Mouse (Mus musculus) kidney, embryonic 14.5 days (tissue): ENCODE results near the gene Homer3. TPM values are rescaled to one million over a fixed set of nuclear protein-coding genes. Genes with fewer than 3 reads are reported as not detected.
A peak's percentile ranks its signal among the peaks of the same experiment; 100 is the strongest.

Source experiments
- ATAC-seq: fragments of 200-750 bp; cut with Nextera tagmentation; 2 replicates; pipeline ENCODE4 v1.8.0; 2017; ENCODE audit warnings: moderate number of reproducible peaks, mild to moderate bottlenecking, moderate TSS enrichment, moderate library complexity; ENCODE audit not compliant: low FRiP score, low TSS enrichment
- H3K27ac ChIP-seq: fragments of 300-500 bp; sonication (generic); 2 replicates; pipeline ENCODE4 v1.5.1; 2014; ENCODE audit warnings: low read depth, mild to moderate bottlenecking, low read length, moderate library complexity, mixed read lengths
- H3K27me3 ChIP-seq: fragments of 300-500 bp; sonication (generic); 2 replicates; pipeline ENCODE4 v1.6.1; 2014; ENCODE audit warnings: mild to moderate bottlenecking, low read length; ENCODE audit not compliant: control insufficient read depth, insufficient read depth
- H3K36me3 ChIP-seq: fragments of 300-500 bp; sonication (generic); 2 replicates; pipeline ENCODE4 v1.6.1; 2014; ENCODE audit warnings: low read length, mixed read lengths; ENCODE audit not compliant: control insufficient read depth, insufficient read depth
- H3K4me1 ChIP-seq: fragments of 300-500 bp; sonication (generic); 2 replicates; pipeline ENCODE4 v1.6.1; 2014; ENCODE audit warnings: low read length, mixed read lengths; ENCODE audit not compliant: control insufficient read depth, insufficient read depth
- H3K4me2 ChIP-seq: fragments of 300-500 bp; sonication (generic); replicated peaks from 2 replicates; pipeline ENCODE4 v1.6.1; 2014; ENCODE audit warnings: low read depth, mild to moderate bottlenecking, low read length
- H3K4me3 ChIP-seq: fragments of 300-500 bp; sonication (generic); 2 replicates; pipeline ENCODE4 v1.5.1; 2014; ENCODE audit warnings: mild to moderate bottlenecking, low read length
- H3K9ac ChIP-seq: fragments of 300-500 bp; sonication (generic); 2 replicates; pipeline ENCODE4 v1.6.1; 2014; ENCODE audit warnings: low read depth, mild to moderate bottlenecking, low read length, moderate library complexity
- H3K9me3 ChIP-seq: fragments of 300-500 bp; sonication (generic); 2 replicates; pipeline ENCODE4 v1.6.1; 2016; ENCODE audit warnings: low read length; ENCODE audit not compliant: control insufficient read depth
- WGBS: fragments of 180-500 bp; shearing (Covaris S2); extraction: QIAGEN DNeasy Blood & Tissue Kit; methylation state at CpG from one replicate; pipeline ENCODE4 v1.1.7; 2014; 5-methylcytosine and 5-hydroxymethylcytosine counted together
- polyA plus RNA-seq: library from polyadenylated mRNA; unstranded; fragments of >200 nt; fragmentation: Nextera tagmentation; extraction: Ambion mirVana; gene quantifications from 2 replicates; pipeline ENCODE4 v1.2.1, GENCODE M21; 2014

Homer3 gene
- polyA plus RNA-seq: 54.5 and 70.2 TPM in 2 replicates

GRCm38 (mm10) chr8:70282603-70283135 lies at the start of gene Homer3:
TSS of gene Homer3 (plus strand) at chr8:70282827.
- no peaks in the 10 kb centered on the region for H3K9me3 ChIP-seq
- peaks cover 30% of the 10 kb centered on the region for H3K36me3 ChIP-seq
- 1% methylated on average over 36 of the region's 36 CpGs for WGBS
- peaks cover 21% of the 10 kb centered on the region for H3K4me1 ChIP-seq
- peak within 1 kb of the TSS; percentile 81 for H3K27ac ChIP-seq
- H3K4me3 ChIP-seq: peak within 1 kb of the TSS; percentile 96
- peak within 1 kb of the TSS; percentile 99 for H3K9ac ChIP-seq
- ATAC-seq: peak; percentile 92
- H3K4me2 ChIP-seq: peak within 1 kb of the TSS; percentile 79
- no peaks in the 10 kb centered on the region for H3K27me3 ChIP-seq

- ATAC-seq: peak; percentile 17; the same call in 1 of the 2 replicates
- H3K4me1 ChIP-seq: peaks cover 17% of the 10 kb centered on the region; the same call in 1 of the 2 replicates
- H3K4me2 ChIP-seq: peak overlapping the region; percentile 93
- H3K9ac ChIP-seq: peak overlapping the region; percentile 85
- no peak overlapping the region for H3K27ac ChIP-seq
- H3K27me3 ChIP-seq: no peaks in the 10 kb centered on the region
- 8% methylated on average over 13 of the region's 13 CpGs for WGBS
- H3K4me3 ChIP-seq: peak overlapping the region; percentile 62
- H3K36me3 ChIP-seq: peaks cover 44% of the 10 kb centered on the region
- no peaks in the 10 kb centered on the region for H3K9me3 ChIP-seq
Observed at GRCm38 (mm10) chr8:70233606-70234005, 49.0 kb upstream of the Homer3 start.

GRCm38 (mm10) chr8:70234080-70234780 lies 48.4 kb upstream of the Homer3 start, which contains the start of the genes Sugp2 and Armc6:
TSS of gene Sugp2 (plus strand) at chr8:70234226.
TSS of gene Armc6 (minus strand) at chr8:70234466.
- no peaks in the 10 kb centered on the region for H3K9me3 ChIP-seq
- H3K36me3 ChIP-seq: peaks cover 43% of the 10 kb centered on the region
- peak; percentile 97 for ATAC-seq
- peaks cover 17% of the 10 kb centered on the region; the same call in 1 of the 2 replicates for H3K4me1 ChIP-seq
- H3K27ac ChIP-seq: peak within 1 kb of the TSS; percentile 92
- H3K9ac ChIP-seq: peak within 1 kb of the TSS; percentile 85
- peak within 1 kb of the TSS; percentile 62 for H3K4me3 ChIP-seq
- no peaks in the 10 kb centered on the region for H3K27me3 ChIP-seq
- H3K4me2 ChIP-seq: peak within 1 kb of the TSS; percentile 93
- WGBS: under 1% methylated on average over 65 of the region's 67 CpGs

- peak overlapping the region; percentile 62 for H3K4me3 ChIP-seq
- H3K9me3 ChIP-seq: no peaks in the 10 kb centered on the region
- H3K27me3 ChIP-seq: no peaks in the 10 kb centered on the region
- peak overlapping the region; percentile 85 for H3K9ac ChIP-seq
- no peak for ATAC-seq
- WGBS: under 1% methylated on average over 15 of the region's 15 CpGs
- peak overlapping the region; percentile 92 for H3K27ac ChIP-seq
- H3K4me1 ChIP-seq: peaks cover 17% of the 10 kb centered on the region; the same call in 1 of the 2 replicates
- H3K36me3 ChIP-seq: peaks cover 41% of the 10 kb centered on the region
- H3K4me2 ChIP-seq: peak overlapping the region; percentile 57
Observed at GRCm38 (mm10) chr8:70234781-70235128, 47.9 kb upstream of the Homer3 start.

GRCm38 (mm10) chr8:70237842-70238241 lies 44.8 kb upstream of the Homer3 start:
- Histone ChIP-seq H3K9me3 (no peaks in the 10 kb centered on the region), H3K9ac (no peak overlapping the region), H3K27me3 (no peaks in the 10 kb centered on the region), H3K4me1 (peaks cover 17% of the 10 kb centered on the region; the same call in 1 of the 2 replicates), H3K4me2 (no peak overlapping the region), H3K4me3 (no peak overlapping the region), H3K27ac (no peak overlapping the region), H3K36me3 (peaks cover 59% of the 10 kb centered on the region)
- ATAC-seq: no peak
- WGBS: 88% methylated on average over 2 of the region's 2 CpGs

- no peak for ATAC-seq
Observed at GRCm38 (mm10) chr8:70240642-70241041, 42.0 kb upstream of the Homer3 start.

GRCm38 (mm10) chr8:70246622-70247021 lies 36.0 kb upstream of the Homer3 start:
- H3K9ac ChIP-seq: no peak overlapping the region
- no peaks in the 10 kb centered on the region for H3K27me3 ChIP-seq
- no peak overlapping the region for H3K27ac ChIP-seq
- no peak for ATAC-seq
- H3K4me1 ChIP-seq: no peaks in the 10 kb centered on the region
- no peak overlapping the region for H3K4me2 ChIP-seq
- no peak overlapping the region for H3K4me3 ChIP-seq
- WGBS: 90% methylated on average over 6 of the region's 6 CpGs
- peaks cover 85% of the 10 kb centered on the region for H3K36me3 ChIP-seq
- no peaks in the 10 kb centered on the region for H3K9me3 ChIP-seq

More at GRCm38 (mm10) chr8:70240642-70241041, 42.0 kb upstream of the Homer3 start:
- peaks cover 3% of the 10 kb centered on the region; the same call in 1 of the 2 replicates for H3K4me1 ChIP-seq
- H3K4me3 ChIP-seq: no peak overlapping the region
- no peak overlapping the region for H3K9ac ChIP-seq
- H3K36me3 ChIP-seq: peaks cover 81% of the 10 kb centered on the region
- WGBS: 95% methylated on average over 5 of the region's 5 CpGs
- H3K27me3 ChIP-seq: no peaks in the 10 kb centered on the region
- H3K27ac ChIP-seq: no peak overlapping the region
- H3K4me2 ChIP-seq: no peak overlapping the region
- no peaks in the 10 kb centered on the region for H3K9me3 ChIP-seq

GRCm38 (mm10) chr8:70247841-70248240 lies 34.8 kb upstream of the Homer3 start:
- Histone ChIP-seq H3K36me3 (peaks cover 85% of the 10 kb centered on the region), H3K4me2 (no peak overlapping the region), H3K4me1 (no peaks in the 10 kb centered on the region), H3K27me3 (no peaks in the 10 kb centered on the region), H3K9me3 (no peaks in the 10 kb centered on the region), H3K9ac (no peak overlapping the region), H3K27ac (no peak overlapping the region), H3K4me3 (no peak overlapping the region)
- 90% methylated on average over 3 of the region's 3 CpGs for whole genome bisulfite sequencing
- no peak for ATAC-seq

GRCm38 (mm10) chr8:70254628-70255027 lies 28.0 kb upstream of the Homer3 start:
- H3K4me1 ChIP-seq: no peaks in the 10 kb centered on the region
- H3K4me2 ChIP-seq: no peak overlapping the region
- H3K9me3 ChIP-seq: no peaks in the 10 kb centered on the region
- H3K27me3 ChIP-seq: no peaks in the 10 kb centered on the region
- 71% methylated on average over 1 of the region's 1 CpGs for WGBS
- no peak for ATAC-seq
- H3K27ac ChIP-seq: no peak overlapping the region
- H3K4me3 ChIP-seq: no peak overlapping the region
- peaks cover 95% of the 10 kb centered on the region for H3K36me3 ChIP-seq
- H3K9ac ChIP-seq: no peak overlapping the region
